Mouse (Mus musculus) kidney, embryonic 15.5 days (tissue): Measurements from ENCODE around the gene Prdm8. TPM values are rescaled to one million over a fixed set of nuclear protein-coding genes. Genes with fewer than 3 reads are reported as not detected.

ENCODE experiments used
- ATAC-seq: fragments of 200-750 bp; cut with Nextera tagmentation; replicated peaks from 2 replicates; pipeline ENCODE4 v1.8.0; 2017; ENCODE audit warnings: moderate TSS enrichment; ENCODE audit not compliant: low FRiP score
- H3K27ac ChIP-seq: fragments of 300-500 bp; sonication (generic); 2 replicates; pipeline ENCODE4 v1.5.1; 2015; ENCODE audit warnings: mild to moderate bottlenecking, inconsistent platforms
- H3K27me3 ChIP-seq: fragments of 300-500 bp; sonication (generic); 2 replicates; pipeline ENCODE4 v1.6.1; 2015; ENCODE audit warnings: inconsistent platforms
- H3K36me3 ChIP-seq: fragments of 300-500 bp; sonication (generic); 2 replicates; pipeline ENCODE4 v1.6.1; 2015; ENCODE audit warnings: inconsistent platforms
- H3K4me1 ChIP-seq: fragments of 300-500 bp; sonication (generic); 2 replicates; pipeline ENCODE4 v1.6.1; 2015; ENCODE audit warnings: inconsistent platforms
- H3K4me2 ChIP-seq: fragments of 300-500 bp; sonication (generic); 2 replicates; pipeline ENCODE4 v1.6.1; 2015; ENCODE audit warnings: moderate library complexity, mild to moderate bottlenecking, inconsistent platforms
- H3K4me3 ChIP-seq: fragments of 300-500 bp; sonication (generic); replicated peaks from 2 replicates; pipeline ENCODE4 v1.5.1; 2015; ENCODE audit warnings: mild to moderate bottlenecking, inconsistent platforms
- H3K9ac ChIP-seq: fragments of 300-500 bp; sonication (generic); 2 replicates; pipeline ENCODE4 v1.6.1; 2015; ENCODE audit warnings: mild to moderate bottlenecking, inconsistent platforms
- H3K9me3 ChIP-seq: fragments of 300-500 bp; sonication (generic); replicated peaks from 2 replicates; pipeline ENCODE4 v1.6.1; 2016; ENCODE audit warnings: inconsistent platforms
- WGBS: fragments of 180-500 bp; shearing (Covaris S2); methylation state at CpG from one replicate; pipeline ENCODE4 v1.1.7; 2015; ENCODE audit warnings: mixed read lengths; 5-methylcytosine and 5-hydroxymethylcytosine counted together
- polyA plus RNA-seq: library from polyadenylated mRNA; unstranded; fragments of >200 nt; fragmentation: Nextera tagmentation; extraction: Ambion mirVana; gene quantifications from 2 replicates; pipeline ENCODE4 v1.2.1, GENCODE M21; 2015

Prdm8 gene
- polyA plus RNA-seq, 1 experiment from 2014 or later, result 0.08 TPM

DNA sequence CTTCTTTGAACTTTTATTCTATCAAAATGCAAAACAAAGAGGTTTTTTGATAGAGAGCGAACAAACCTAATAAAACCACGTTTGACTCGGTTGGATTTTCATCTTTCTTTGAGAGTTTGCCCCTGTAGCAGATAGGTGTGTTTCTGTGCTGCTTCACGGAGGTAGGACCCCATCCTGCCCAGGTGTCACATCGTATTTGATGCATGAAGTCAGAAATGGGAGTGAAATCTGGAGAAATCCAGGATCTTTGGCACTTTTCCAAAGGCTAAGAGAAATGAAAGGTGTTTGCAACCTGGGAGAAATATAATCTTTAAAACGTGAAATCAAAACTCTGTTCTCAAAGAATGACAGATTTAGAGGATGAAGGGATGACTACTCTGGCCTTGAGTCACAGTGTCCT, 71.5 kb downstream of the Prdm8 start:
- ATAC-seq, result no peak
- 81% methylated on average over 6 of the region's 6 CpGs for whole genome bisulfite sequencing

More for the DNA sequence above, 71.5 kb downstream of the Prdm8 start:
- Histone ChIP-seq H3K36me3 (no peaks in the 10 kb centered on the region), H3K4me1 (no peaks in the 10 kb centered on the region), H3K9me3 (no peaks in the 10 kb centered on the region), H3K4me2 (no peak overlapping the region), H3K27ac (no peak overlapping the region), H3K9ac (no peak overlapping the region), H3K4me3 (no peak overlapping the region), H3K27me3 (no peaks in the 10 kb centered on the region)

Other genes with a start within 250 kb of the Prdm8 start
- gene Antxr2, start 136.2 kb upstream of the Prdm8 start, polyA plus RNA-seq, result 18.8 TPM in 2 replicates
- gene Fgf5, start 87.0 kb downstream of the Prdm8 start, polyA plus RNA-seq, result 0.48 and 0.49 TPM in 2 replicates
- gene Cfap299, start 162.1 kb downstream of the Prdm8 start, polyA plus RNA-seq, result 0.26 and 0.61 TPM in 2 replicates